Mouse (Mus musculus): ENCODE measurements at regions not wholly inside any gene's neighbourhood (a gene's known extent, or its start where the extent isn't known, plus 50 kb on each side); places are given as distances from the start of the nearest gene placed in this dataset.

- POLR2A ChIA-PET: no interaction called here
- no peaks in the 10 kb centered on the region for H3K27me3 ChIP-seq
- peak; percentile 77 for DNase-seq (ENCODE audit: low read depth, low spot score)
- in situ Hi-C loops (cut with MboI; ENCODE audit: low pct_unique_long_range_greater_than_20kb): loop anchor here (5.0 to 25.0 kb wide), 3 partner anchors 270 to 1090 kb away; partner anchors contain the start of gene Irx1
- TF ChIP-seq CTCF (IDR thresholded peaks at IDR 0.05): no peak
- peak; percentile 95 for ATAC-seq
- CTCF ChIA-PET: interaction anchor here (1.2 to 1.3 kb wide), 3 partner anchors 10 to 137 kb away, joined by 3 read pairs; no protein-coding TSS in a partner anchor
These were observed 275.9 kb upstream of the Irx2 start for GRCm38 (mm10) chr13:72352641-72353181.

DNA sequence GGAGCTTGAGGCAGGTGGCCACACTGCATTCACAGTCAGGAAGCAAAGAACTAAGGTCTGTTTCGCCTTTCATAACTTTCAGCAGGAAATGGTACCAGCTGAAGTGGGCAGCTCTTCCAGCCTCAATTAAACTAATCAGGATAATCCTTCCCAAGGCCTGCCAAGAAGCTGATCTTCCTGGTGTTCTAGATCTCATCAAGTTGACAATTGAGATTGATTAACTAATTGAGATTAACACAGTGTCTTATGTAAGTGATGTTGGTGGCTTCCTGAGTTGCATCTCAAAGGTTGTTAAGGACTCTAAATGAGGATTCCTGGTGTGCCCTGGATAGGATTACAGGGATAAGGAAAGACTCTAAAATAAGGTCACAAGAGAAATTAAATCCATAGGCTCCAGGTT lies 273.3 kb upstream of the Irx2 start:
- ATAC-seq (no peak), DNase-seq (ENCODE audit: low read depth, low spot score) (no peak)
- in situ Hi-C loops (cut with MboI; ENCODE audit: low pct_unique_long_range_greater_than_20kb): loop anchor here (25.0 kb wide), 1 partner anchor 1093 kb away; no protein-coding TSS in a partner anchor
- no peak for TF ChIP-seq CTCF (IDR thresholded peaks at IDR 0.05)
- POLR2A ChIA-PET: no interaction called here
- CTCF ChIA-PET: no interaction called here
- no peaks in the 10 kb centered on the region for H3K27me3 ChIP-seq

GRCm38 (mm10) chr13:72355821-72356220 lies 272.8 kb upstream of the Irx2 start:
- no peaks in the 10 kb centered on the region for H3K27me3 ChIP-seq
- ChIA-PET POLR2A (no interaction called here), CTCF (no interaction called here)
- ATAC-seq: peak; percentile 37
- DNase-seq (ENCODE audit: low read depth, low spot score): peak; percentile 63
- in situ Hi-C loops (cut with MboI; ENCODE audit: low pct_unique_long_range_greater_than_20kb): loop anchor here (25.0 kb wide), 1 partner anchor 1094 kb away; no protein-coding TSS in a partner anchor
- no peak for TF ChIP-seq CTCF (IDR thresholded peaks at IDR 0.05)

GRCm38 (mm10) chr13:72358243-72358904 lies 270.2 kb upstream of the Irx2 start:
- DNase-seq (ENCODE audit: low read depth, low spot score): no peak
- ChIA-PET POLR2A (interaction anchor here (0.6 to 1.1 kb wide), 3 partner anchors 102 to 314 kb away, joined by 3 read pairs; no protein-coding TSS in a partner anchor), CTCF (no interaction called here)
- no peaks in the 10 kb centered on the region for H3K27me3 ChIP-seq
- TF ChIP-seq CTCF (IDR thresholded peaks at IDR 0.05): no peak
- in situ Hi-C loops (cut with MboI; ENCODE audit: low pct_unique_long_range_greater_than_20kb): loop anchor here (25.0 kb wide), 1 partner anchor 1096 kb away; no protein-coding TSS in a partner anchor
- no peak for ATAC-seq

DNA sequence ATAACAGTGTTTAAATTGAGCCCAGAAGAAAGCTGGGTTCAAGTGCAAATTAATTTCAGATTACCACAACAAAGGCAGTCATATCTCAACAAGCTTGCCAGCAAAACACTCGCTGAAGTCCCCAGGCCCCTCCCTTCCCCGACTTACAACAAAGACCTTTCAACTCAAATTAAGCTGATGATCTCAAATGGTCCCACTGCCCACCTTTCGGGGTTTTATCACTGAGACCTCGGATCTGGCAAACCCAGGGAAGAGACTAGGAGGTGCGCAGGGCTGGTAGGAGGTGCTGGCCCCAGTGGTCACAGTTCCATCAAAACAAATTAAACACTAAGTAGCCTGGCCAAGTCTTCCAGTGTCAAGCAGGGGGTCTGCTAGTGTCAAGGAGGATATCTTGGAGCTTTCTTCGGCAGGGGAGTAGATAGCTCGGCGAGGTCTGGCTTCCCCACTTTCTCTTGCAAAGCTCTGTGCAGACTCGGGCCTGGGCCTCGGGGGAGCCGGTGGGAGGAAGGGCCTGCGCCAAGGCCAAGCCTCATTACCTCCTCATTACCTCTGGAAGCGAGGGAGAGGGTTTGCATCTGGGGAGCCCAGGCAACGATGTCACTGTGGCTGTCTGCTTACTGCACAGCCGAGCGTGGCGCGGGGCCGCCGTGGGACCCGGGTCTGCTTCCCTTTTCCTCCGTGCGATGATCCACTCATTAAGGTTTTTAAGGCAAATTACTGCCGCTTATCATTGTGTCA lies 262.9 kb upstream of the Irx2 start:
- no peak for TF ChIP-seq CTCF (IDR thresholded peaks at IDR 0.05)
- H3K27me3 ChIP-seq: no peaks in the 10 kb centered on the region
- ATAC-seq (no peak), DNase-seq (ENCODE audit: low read depth, low spot score) (no peak)
- ChIA-PET CTCF (no interaction called here), POLR2A (no interaction called here)
- in situ Hi-C loops (cut with MboI; ENCODE audit: low pct_unique_long_range_greater_than_20kb): loop anchor here (25.0 kb wide), 1 partner anchor 1103 kb away; no protein-coding TSS in a partner anchor

GRCm38 (mm10) chr13:72366281-72366680 lies 262.3 kb upstream of the Irx2 start:
- in situ Hi-C loops (cut with MboI; ENCODE audit: low pct_unique_long_range_greater_than_20kb): loop anchor here (25.0 kb wide), 1 partner anchor 1104 kb away; no protein-coding TSS in a partner anchor
- DNase-seq (ENCODE audit: low read depth, low spot score): no peak
- ATAC-seq: no peak
- no peak for TF ChIP-seq CTCF (IDR thresholded peaks at IDR 0.05)
- POLR2A ChIA-PET: no interaction called here
- H3K27me3 ChIP-seq: no peaks in the 10 kb centered on the region
- CTCF ChIA-PET: no interaction called here

DNA sequence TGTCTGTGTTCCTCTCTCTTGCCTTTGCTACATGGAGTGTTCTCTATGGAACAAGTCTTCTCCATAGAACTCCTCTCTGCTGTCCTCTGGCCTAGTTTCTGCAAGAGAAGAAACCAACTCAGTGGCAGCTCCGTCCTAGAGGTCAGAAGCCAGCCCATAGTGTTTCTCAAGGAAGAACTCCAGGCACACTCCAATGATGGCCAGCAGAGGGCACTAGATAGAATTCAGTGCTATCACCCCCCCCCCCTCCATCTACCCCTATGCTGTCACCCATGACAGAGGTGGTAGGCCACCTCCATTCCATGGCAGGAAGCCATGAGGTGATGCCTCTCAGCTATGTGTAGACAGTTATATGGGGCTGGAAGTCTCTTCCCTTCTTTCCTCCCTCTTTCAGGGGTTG lies 258.5 kb upstream of the Irx2 start:
- in situ Hi-C loops (cut with MboI; ENCODE audit: low pct_unique_long_range_greater_than_20kb): loop anchor here (25.0 kb wide), 1 partner anchor 1108 kb away; no protein-coding TSS in a partner anchor
- POLR2A ChIA-PET: no interaction called here
- H3K27me3 ChIP-seq: no peaks in the 10 kb centered on the region
- CTCF ChIA-PET: no interaction called here
- ATAC-seq (no peak), DNase-seq (ENCODE audit: low read depth, low spot score) (no peak)
- peak; percentile 55 for TF ChIP-seq CTCF (IDR thresholded peaks at IDR 0.05)

DNA sequence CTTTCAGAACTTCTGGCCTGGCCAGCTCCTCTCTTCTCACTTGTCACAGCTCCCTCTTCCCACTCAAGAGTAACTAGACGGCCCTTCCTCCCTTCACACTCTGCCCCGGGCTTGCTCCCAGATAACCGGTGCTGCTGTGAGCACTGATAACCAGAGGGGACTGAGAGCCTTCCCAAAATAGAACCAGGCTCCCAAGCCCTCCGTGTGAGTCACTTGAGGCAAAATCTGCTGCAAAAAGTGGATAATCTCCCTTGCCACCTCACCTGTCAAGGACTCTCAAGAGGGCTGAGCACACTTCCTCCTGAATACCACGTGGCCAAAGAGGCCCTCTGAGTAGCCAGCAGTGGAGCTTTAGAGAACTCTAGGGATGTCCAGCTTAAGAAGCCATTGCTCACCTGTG lies 257.6 kb upstream of the Irx2 start:
- no peak for TF ChIP-seq CTCF (IDR thresholded peaks at IDR 0.05)
- ChIA-PET POLR2A (interaction anchor here (0.6 kb wide), 1 partner anchor 416 kb away, joined by 3 read pairs; no protein-coding TSS in a partner anchor), CTCF (no interaction called here)
- in situ Hi-C loops (cut with MboI; ENCODE audit: low pct_unique_long_range_greater_than_20kb): loop anchor here (25.0 kb wide), 1 partner anchor 1109 kb away; no protein-coding TSS in a partner anchor
- no peaks in the 10 kb centered on the region for H3K27me3 ChIP-seq
- DNase-seq (ENCODE audit: low read depth, low spot score) (no peak), ATAC-seq (no peak)

DNA sequence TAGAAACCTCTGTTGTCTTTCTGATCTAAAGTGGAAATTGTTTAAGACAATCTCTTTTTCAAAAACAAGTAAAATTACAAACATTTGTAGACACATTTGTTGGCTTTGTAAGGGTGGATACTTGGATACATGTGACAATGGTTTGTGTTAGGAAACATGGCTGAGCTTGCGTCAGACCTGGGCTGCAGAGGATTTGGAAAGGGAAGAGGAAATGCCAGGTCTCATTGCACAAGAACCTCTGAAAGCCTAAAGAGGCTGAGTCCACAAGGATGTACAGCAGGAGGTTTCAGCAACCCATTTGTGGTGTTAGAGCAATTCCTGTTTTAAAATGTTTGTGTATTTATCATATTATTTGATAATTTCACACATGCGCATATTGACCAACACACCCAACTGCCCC lies 235.3 kb upstream of the Irx2 start:
- H3K27me3 ChIP-seq: no peaks in the 10 kb centered on the region
- POLR2A ChIA-PET: no interaction called here

GRCm38 (mm10) chr13:72400677-72401076 lies 227.9 kb upstream of the Irx2 start:
- peaks cover 7% of the 10 kb centered on the region for H3K27me3 ChIP-seq
- TF ChIP-seq CTCF (IDR thresholded peaks at IDR 0.05): no peak
- ChIA-PET POLR2A (no interaction called here), CTCF (no interaction called here)
- no peak for DNase-seq (ENCODE audit: low read depth, low spot score)
- in situ Hi-C loops (cut with MboI; ENCODE audit: low pct_unique_long_range_greater_than_20kb): no loop called here
- no peak for ATAC-seq

More for the DNA sequence above, 235.3 kb upstream of the Irx2 start:
- in situ Hi-C loops (cut with MboI; ENCODE audit: low pct_unique_long_range_greater_than_20kb): no loop called here
- DNase-seq (ENCODE audit: low read depth, low spot score): no peak
- no peak for TF ChIP-seq CTCF (IDR thresholded peaks at IDR 0.05)
- ATAC-seq: no peak
- CTCF ChIA-PET: interaction anchor here (1.1 kb wide), 1 partner anchor 13 kb away, joined by 3 read pairs; no protein-coding TSS in a partner anchor

Measured in Patski (cell line).